Mouse (Mus musculus): Measurements from ENCODE around the gene Kif21a.

The Kif21a gene

DNA sequence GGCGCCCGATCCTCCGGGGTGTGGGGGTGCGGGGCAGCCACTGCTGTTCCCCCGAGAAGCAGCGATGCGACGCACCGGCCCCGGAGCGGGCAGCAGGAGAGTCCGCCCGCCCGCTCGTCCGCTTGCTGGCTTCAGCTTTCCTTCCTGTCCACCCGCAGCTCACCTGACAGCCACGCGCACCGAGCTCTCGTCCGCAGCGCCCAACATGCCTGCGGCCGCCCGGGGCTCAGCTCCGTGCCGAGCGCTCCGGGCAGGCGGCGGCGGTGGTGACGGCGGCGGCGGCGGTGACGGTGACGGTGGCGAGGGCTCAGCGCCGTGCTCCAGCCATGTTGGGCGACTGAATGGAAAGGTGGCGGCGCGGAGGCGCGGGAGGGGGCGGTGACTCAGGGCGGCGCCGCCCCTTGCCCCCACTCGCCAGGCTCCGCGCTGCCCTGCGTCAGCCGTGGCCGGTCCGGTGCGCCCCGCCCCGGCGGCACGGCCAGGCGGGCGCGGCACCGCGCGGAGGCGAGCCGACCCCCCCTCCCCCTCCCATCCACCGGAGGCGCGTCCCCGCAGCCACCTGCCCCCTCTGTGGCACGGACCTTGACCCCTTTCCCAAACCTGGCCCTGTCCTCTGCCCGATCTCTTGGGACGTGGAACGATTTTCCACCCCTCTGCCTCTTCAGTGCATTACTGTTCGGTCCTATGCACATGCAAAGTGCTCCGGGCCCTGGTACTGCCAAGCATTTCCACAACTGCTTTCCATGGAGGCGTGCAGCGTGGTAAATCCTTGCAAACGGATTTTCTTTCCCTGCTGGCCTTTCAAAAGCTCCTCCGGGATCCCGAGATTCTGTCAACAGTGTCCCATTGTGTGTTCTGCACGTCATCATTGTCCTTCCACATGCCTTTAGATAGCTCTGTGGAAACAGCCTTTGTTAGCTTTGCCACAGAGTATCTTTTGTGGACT lies at the start of gene Kif21a:
Gene Kif21a (minus strand): TSS at position 453 of the 946 bp plus-strand sequence.
- DNase-seq (ENCODE audit: low spot score): peak; percentile 84

DNA sequence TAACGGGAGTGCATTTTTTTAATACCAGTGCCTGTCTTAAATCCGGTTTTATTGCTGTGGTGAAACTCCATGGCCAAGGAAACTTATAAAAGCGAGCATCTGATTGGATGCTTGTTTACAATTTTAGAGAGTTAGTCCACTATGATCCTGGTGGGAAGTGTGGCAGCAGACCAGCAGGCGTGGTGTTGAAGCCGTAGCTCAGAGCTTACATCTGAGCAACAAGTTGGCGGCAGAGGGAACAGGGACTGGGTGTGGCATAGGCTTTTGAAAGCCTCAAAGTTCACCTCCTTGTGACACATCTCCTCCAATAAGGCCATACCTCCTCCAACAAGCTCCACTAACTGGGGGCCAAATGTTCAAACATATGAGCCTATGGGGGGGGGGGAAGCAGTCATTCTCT lies 46.9 kb upstream of the Kif21a start:
- DNase-seq (ENCODE audit: low spot score): no peak

DNA sequence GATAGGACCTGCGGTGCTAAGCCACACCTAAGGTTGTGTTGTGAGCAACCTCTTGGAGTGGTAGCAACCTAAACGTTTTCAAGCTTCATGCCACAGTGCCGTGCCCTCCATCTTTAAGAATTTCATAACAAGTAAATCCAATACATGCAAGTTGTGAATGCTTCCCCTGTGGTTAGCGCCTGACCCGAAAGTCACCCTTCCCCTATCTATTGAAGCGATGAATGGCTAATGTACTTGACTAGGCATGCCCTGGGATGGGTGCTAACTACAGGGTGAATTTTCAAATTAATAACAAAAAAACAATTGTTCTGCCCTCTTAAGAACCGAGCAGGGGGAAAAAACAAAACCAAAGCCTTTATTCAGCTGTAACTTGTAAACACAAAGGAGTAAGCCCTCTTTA lies 39.7 kb upstream of the Kif21a start:
- DNase-seq (ENCODE audit: low spot score): no peak

DNA sequence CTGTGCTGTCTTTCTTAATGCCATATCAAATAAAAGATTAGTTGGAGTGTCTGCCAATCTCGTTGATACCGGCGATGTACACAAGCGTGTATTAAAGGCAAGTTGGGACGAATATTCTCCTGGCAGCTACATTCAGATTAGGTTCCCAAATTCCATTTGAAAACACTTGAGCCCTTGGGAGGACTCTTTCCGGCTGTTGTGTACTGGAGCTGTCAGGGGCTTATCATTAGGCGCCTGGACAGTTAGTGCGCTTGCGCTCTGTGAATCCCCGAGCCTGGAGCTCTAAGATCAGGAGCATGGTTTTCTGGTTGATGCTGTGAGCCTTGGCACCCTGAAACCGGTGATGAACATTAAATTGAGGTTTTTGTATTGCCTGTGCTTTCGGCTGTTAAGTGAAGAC lies 38.3 kb upstream of the Kif21a start:
- no peak for DNase-seq (ENCODE audit: low spot score)

DNA sequence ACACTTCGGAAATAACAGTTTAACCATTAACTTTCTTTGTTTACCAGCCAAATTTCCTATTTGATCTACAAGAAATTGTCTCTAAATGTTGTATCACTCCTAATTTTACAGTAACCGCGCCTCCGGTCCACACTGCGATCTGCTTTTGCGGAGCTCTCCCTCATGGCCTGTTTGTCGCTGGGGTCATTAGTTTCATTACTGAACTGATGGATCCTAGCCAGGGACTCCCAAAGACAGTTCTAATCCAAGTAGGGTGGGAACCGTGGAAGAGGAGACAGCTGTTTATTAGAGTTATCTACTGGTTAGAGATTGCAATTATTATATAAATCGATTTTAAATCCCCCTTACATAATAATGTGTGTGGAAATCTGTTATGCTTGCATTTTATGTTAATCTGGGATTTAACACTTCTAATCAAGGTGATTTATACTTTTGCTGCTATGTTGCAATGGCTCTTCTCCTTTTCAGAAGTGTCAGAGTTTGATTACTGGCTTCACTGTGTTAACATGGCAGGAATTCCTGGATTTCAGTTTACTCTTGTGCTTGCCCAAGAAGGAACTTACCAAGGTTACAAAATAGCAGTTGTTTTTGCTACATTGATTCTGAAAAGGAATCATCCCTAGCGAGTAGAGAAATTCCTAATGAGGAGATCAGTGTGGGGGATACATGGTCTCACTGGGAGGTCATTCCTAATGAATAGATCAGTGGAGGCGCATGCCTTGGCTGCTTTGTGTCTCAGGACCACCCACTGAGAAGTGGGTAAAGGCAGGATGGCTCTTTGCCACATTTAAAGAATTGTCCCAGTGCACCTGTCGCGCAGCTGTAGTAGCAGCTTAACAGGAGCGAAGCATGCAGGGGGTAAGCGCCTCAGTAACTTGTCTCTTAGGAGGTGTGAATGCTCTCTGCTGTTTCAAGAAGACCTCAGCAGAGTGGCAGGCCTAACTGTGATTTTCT lies 28.0 kb upstream of the Kif21a start:
- no peak for DNase-seq (ENCODE audit: low spot score)

DNA sequence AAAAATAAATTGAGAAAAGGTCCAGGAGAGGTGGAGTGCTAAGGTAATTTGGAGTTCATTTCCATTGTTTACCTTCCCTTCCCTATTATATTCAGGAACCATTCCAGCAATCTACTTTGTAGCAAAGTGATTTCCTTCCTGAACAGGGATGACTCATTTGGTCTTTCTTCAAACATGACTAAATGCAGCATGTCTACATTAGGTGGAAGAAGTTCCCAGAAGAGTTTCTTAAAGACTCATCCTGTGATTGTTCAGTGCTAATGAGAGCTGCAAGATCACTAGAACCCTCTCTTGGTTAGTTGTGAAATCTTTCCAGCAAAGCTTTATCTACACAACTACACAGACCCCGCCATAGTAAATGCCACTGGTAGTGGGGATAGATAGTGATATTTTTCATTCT lies 22.7 kb upstream of the Kif21a start:
- no peak for DNase-seq (ENCODE audit: low spot score)

DNA sequence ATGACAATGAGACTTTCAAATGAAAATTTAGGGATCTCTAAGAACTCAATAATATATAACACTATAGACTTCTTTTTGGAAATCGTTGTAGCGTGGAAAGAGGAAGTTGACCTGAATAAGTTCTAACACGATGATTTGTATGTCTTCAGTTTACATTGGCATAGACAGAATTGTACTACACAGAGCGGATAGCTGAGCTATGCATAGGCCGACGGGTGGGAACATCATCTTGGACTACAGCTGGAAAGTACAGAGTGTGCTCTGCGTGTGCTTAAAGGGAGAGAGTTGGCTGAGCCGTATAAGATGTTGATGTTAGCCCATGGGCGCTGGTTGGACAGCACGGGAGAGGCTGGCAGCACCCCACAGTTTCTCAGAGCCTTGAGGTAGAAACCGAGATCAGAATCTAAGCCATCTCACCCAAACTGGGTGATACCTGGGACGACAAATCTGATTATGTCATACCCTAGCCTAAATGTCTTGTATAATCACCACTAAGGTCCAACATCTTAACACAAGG lies 14.6 kb upstream of the Kif21a start:
- no peak for DNase-seq (ENCODE audit: low spot score)

DNA sequence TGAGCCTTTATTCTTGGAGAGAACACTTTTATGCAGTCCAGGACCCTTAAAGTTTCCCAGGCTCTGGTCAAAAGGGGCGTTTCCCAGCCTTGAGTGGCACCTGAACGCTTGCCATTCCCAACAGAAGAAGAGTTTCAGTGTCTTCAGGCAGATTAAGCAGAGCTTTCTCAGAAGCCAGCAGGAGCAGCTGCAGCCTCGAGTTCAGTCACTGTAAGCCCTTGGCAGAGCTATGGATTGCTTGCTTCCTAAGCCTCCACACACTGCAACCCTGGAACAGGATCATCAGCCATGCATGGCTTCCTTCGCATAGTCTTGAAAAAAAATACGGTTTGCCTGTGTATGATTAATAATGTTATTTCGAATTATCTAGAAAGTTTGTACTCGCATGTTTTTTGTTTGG lies 14.1 kb upstream of the Kif21a start:
- no peak for DNase-seq (ENCODE audit: low spot score)

DNA sequence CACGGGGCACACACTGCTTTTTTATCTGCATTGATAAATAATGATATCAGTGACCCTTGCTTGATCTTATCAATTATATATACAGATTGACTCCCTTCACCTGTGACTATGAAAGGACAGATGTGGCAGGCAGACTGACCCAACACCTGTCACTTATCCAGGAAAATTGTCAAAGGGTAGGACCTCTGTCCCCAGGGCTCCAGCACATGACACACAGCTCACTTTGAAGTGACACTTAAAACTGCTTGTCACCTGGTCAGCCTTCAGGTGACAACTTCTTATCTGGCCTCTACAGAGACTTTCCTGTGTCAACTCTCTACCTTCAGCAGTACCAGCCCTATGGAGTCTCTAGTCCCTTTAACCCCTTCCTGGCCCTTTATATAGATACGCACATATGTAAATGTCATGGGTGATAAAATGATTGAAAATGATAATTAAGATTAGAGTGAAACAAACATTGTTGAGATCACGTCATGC lies 7.2 kb upstream of the Kif21a start:
- DNase-seq (ENCODE audit: low spot score): no peak

DNA sequence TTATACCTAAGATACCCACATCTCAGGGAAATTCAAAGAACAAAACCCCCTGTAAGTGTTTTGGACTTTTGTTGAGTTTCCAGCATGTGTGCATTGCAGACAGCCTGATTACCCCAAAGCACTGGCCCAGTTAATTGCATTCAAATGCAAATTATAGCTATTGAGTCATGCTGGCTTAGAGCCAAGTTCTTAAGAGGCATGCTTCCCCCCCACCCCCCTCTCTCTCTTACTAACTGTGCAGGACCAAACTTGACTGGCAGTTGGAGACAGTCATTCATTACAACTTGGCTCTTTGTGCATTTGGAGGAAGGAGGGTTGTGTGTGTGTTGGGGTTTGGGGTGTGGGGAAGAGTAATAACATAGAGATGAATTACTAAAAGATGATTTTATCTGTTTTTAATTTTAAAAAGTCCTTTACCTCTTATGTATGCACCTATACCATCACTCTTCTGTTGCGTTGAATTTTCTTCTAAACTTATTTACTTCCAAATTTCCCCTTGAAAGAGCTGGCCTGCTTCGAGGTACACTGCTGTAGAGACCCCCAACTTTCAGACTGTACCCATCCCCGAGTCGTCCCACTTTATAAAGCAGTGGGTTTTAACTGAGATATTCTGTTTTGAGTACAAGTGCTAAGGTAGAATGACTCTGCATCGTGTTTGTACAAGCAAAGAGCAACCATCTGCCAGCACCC lies 6.6 kb upstream of the Kif21a start:
- no peak for DNase-seq (ENCODE audit: low spot score)

DNA sequence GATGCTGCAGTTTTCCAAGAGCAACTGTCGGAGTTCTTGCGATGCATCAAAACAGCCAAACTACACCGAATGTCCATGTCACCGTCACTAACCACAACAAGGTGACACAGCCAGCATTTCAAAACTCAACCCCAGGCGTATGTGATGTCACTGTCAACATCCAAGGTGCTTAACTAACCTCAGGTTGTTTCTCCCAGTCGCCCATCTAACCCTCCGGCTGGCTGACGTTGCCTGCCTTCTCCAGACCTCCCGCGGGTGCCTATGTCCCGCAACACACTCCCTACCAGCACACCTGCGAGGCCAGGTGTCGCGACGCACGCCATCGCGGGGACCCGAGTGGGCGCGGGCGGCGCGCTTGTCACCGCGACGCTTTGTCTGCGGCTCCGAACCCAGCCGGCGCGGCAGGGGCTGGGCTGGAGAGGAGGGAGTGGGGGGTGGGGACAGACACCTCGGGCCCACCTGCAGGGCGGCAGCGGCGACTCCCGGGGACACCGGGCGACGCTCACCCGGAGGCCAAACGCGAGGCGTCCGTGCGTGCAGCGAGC lies 725 bp downstream of the Kif21a start:
- no peak for DNase-seq (ENCODE audit: low spot score)

DNA sequence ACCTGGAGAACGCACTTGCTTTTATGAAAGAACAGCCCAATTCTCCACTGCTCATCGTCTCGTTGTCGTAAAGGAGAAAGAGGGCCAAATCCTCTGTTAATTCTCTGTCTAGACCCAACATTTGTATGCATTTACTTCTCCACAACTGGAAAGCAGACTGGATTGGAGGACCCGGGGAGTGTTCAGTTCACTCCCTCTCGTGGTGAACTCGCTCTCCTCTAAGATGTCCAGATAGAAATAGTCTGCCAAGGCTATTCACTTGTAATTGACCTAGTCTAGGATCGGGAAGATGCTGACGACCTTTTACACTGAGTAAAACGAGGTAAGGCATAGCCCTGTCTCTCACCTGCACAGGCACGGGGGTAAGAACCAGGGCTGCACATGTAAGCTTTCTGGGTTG lies 2.1 kb downstream of the Kif21a start:
- DNase-seq (ENCODE audit: low spot score): no peak

DNA sequence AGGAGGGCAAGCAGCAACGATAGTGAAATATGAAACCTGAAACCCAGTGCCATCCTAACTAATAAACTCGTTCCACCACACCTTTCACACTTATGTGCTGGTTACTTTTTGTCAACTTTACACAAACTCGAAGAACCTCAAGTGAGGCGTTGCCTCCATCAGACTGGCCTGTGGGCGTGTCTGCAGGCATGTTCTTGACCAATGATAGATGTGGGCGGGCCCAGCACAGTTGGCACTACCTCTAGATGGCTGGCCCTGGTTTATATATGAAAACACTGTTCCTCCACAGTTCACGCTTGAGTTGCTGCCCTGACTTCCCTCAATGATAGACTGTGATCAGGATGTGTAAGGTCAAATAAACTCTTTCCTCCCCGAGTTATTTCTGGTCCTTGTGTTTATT lies 3.2 kb downstream of the Kif21a start:
- no peak for DNase-seq (ENCODE audit: low spot score)

DNA sequence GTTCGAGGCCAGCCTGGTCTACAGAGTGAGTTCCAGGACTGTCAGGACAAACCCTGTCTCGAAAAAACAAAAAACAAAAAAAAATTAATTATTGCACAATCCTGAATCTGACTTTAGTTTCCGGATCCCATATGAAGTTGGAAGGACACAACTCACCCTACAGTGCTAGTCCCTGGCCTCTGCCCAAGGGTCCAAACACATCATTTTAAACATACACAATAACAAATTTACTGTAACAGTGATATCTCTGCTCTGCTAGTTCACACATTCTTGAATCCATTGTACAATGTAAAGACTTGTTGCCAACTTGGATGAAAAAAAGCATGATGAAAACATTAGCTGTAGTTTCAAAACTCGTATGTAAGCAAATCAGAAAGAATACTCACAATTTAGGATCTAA lies 6.5 kb downstream of the Kif21a start:
- no peak for DNase-seq (ENCODE audit: low spot score)

DNA sequence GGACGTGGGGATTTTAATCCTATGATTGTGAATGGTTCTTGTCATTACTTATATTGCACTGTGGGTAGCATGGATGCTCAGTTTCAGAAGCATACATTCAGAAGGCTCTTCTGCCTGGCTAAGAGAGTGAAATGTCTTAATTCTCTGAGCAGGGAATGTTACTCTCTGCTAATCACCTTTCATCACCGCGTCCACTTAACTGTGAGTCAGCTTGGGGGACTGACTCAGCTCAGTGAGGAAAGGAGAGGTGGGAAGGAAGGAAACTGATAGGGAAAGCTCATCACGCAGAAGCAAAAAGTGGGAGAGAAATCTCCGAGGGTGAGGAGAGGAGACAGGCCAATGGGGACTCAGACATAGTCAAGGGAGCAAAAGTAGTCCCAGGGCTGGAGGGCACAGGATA lies 10.9 kb downstream of the Kif21a start:
- no peak for DNase-seq (ENCODE audit: low spot score)

DNA sequence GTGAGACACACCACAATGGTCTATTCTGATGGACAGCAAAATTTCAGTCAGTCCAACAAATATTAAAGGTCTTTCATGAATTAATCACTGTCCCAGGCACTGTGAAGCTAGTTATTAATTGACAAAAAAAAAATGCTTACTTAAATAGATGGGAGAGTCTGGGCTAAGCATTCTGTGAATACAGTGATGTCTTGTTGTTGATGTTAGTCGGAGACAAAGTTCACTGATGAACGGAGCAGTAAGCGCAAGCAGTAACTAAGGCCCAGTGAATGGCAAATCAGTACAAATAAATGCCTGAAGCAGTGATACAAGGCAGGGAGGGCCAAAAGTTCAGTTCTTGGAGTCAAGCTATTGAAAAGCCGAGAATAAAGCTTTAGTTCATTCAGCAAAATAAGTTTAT lies 15.7 kb downstream of the Kif21a start:
- no peak for DNase-seq (ENCODE audit: low spot score)

DNA sequence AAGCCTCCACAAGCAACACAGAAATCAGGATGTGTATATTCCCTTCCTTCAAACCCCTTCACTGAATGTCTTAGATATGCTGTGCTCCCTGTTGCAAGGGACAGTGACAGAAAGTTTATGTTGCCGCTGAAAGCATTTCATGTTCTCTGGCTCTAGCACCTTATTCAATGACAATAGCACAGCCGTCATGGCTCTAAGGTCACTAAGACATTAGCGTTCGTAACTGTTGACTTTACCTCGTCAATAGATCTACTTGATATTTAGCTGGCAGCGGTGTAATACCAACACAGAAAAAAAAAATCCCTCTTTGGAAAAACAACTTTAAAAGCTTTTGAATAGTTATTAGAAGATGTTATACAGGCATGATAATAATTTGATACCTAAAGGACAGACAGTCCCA lies 16.2 kb downstream of the Kif21a start:
- no peak for DNase-seq (ENCODE audit: low spot score)

DNA sequence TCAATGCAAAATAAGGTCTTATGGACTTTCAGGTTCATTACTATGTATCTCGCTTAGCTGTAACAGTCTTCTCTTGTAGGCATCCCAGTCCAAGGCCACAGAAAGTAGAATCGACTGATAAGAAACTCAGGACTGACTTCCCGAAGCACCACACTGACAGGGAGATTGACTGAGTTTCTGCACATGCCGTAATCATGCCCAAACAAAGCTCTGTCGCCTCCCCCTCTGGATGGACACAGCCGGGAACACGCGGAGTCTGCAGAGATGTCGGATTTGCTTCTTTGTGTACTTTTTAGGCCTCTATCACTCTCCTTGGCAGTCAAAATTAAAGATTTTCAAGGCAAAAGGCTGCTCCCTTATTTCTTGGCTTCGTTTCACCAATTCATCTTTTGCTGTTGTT lies 20.8 kb downstream of the Kif21a start:
- DNase-seq (ENCODE audit: low spot score): no peak

DNA sequence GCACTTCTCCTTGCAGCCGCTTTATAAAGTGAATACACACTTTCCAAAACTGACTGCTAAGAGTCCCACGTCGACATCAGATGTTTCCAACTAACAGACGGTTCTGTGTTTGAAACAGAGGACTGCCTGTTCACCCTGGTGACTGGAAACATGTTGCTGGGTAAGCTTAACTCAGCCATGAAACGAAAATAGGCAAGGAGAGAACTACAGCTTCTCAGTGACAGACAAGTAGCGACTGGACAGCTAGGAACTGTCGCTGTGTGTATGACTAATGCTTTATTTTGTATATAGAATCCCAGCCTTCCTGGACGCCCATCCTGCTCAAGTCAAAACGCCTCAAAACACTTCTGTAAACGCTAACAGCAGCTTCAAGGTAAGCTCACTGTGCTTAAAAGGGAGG lies 21.3 kb downstream of the Kif21a start:
- DNase-seq (ENCODE audit: low spot score): no peak

DNA sequence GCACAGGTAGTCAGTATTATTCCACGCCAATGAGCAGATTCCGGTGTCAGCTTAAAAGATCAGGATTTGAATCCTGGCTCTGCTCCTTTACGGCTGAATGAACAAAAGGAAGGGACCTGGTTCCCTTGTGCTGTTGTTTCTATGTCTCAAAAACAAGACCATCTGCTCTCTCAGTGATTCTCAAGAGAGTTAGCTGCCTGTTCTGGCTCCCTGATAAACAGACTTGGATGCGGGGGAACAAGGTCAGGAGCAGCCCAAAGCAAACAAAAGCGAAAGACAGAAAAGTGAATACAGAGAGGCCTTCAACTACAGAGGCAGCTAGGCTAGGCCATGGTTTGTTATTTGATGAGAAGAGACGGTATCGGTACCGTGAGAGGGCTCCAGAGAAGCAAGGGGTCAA lies 27.5 kb downstream of the Kif21a start:
- DNase-seq (ENCODE audit: low spot score): peak; percentile 24

DNA sequence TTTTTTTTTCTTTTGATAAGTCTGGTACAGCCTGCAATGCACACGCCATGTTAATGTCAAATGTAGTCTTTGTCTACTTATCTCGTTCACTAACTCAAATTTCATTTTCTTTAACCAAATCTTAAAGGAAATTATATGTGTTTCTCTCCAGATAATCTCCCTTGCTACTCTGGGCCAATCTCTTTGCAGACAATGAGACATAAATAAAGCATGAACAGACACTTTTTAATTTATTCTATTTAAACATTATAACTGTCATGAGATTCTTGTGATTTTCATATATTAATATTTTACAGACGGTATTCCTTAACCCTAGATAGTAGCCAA lies 30.9 kb downstream of the Kif21a start:
- DNase-seq (ENCODE audit: low spot score): no peak
